Mouse (Mus musculus): ENCODE results near the gene Smcr8. TPM values are rescaled to one million over a fixed set of nuclear protein-coding genes. Genes with fewer than 3 reads are reported as not detected.

The Smcr8 gene
- polyA plus RNA-seq, 1 experiment from 2014 or later, result 10.2 TPM

DNA sequence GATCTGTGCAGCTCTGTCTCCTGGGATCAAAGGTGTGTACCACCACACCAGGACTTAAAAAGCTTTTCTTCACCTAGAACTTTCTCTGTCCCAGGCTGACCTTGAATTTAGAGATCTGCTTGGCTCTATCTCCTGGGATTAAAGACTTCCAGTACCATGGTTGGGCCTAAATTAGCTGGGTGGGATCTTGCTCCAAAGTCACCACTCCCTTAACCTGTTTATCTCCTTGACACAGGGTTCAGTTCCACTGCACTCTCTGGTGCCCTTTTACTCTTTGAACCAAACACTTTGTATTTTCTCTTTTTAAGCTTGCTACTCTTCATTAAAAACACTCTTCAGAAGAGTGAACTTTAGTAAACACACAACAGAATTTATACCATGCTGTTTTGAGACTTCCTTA is 39.9 kb upstream of the Smcr8 start:
- no peak for ATAC-seq (ENCODE audit: insufficient read depth, low FRiP score, low TSS enrichment)
- no peak overlapping the region for H3K9ac ChIP-seq (ENCODE audit: low read length)
- no peak overlapping the region for H3K4me3 ChIP-seq (ENCODE audit: low read depth, low read length)
- no peak for DNase-seq (ENCODE audit: low spot score)
- no peaks in the 10 kb centered on the region for H3K9me3 ChIP-seq (ENCODE audit: control insufficient read depth, low read length)
- no peaks in the 10 kb centered on the region for H3K27me3 ChIP-seq (ENCODE audit: control insufficient read depth, insufficient read depth, low read length)
- no peak overlapping the region for H3K27ac ChIP-seq (ENCODE audit: low read depth, low read length)
- H3K4me2 ChIP-seq (ENCODE audit: low read depth), result no peak overlapping the region
- H3K36me3 ChIP-seq (ENCODE audit: control insufficient read depth, insufficient read depth, low read length), result peaks cover 11% of the 10 kb centered on the region
- no peaks in the 10 kb centered on the region for H3K4me1 ChIP-seq (ENCODE audit: control insufficient read depth, insufficient read depth, low read length)

DNA sequence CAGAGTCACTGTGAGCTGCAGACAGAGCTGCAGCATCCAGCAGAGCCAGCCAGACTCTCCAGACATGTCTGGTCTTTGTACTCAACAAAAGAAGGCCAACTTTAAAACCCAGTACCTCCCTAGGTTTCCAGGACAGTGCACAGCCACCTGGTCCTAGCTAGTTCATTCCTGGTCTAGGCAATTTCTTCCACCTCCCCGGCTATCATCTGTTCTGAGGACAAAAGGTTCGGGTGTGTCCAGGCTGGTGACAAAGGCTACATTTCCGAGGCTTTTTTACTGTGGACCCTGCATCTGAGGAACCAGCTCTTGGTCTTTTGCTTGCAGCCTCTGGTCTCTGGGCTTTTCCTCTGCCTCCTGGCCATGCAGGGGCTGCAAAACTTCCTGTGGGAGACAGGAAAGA is 37.0 kb upstream of the Smcr8 start:
- Histone ChIP-seq H3K27me3 (ENCODE audit: control insufficient read depth, insufficient read depth, low read length) (no peaks in the 10 kb centered on the region), H3K9ac (ENCODE audit: low read length) (no peak overlapping the region), H3K4me2 (ENCODE audit: low read depth) (no peak overlapping the region), H3K4me3 (ENCODE audit: low read depth, low read length) (no peak overlapping the region), H3K4me1 (ENCODE audit: control insufficient read depth, insufficient read depth, low read length) (no peaks in the 10 kb centered on the region), H3K9me3 (ENCODE audit: control insufficient read depth, low read length) (no peaks in the 10 kb centered on the region), H3K36me3 (ENCODE audit: control insufficient read depth, insufficient read depth, low read length) (peaks cover 17% of the 10 kb centered on the region), H3K27ac (ENCODE audit: low read depth, low read length) (no peak overlapping the region)
- no peak for DNase-seq (ENCODE audit: low spot score)
- no peak for ATAC-seq (ENCODE audit: insufficient read depth, low FRiP score, low TSS enrichment)
- 82% methylated on average over 3 of the region's 3 CpGs for WGBS

- 97% methylated on average over 7 of the region's 7 CpGs for WGBS
- Histone ChIP-seq H3K4me1 (ENCODE audit: control insufficient read depth, insufficient read depth, low read length) (no peaks in the 10 kb centered on the region), H3K27ac (ENCODE audit: low read depth, low read length) (no peak overlapping the region), H3K27me3 (ENCODE audit: control insufficient read depth, insufficient read depth, low read length) (no peaks in the 10 kb centered on the region), H3K36me3 (ENCODE audit: control insufficient read depth, insufficient read depth, low read length) (peaks cover 17% of the 10 kb centered on the region), H3K9ac (ENCODE audit: low read length) (no peak overlapping the region), H3K4me3 (ENCODE audit: low read depth, low read length) (no peak overlapping the region), H3K4me2 (ENCODE audit: low read depth) (no peak overlapping the region), H3K9me3 (ENCODE audit: control insufficient read depth, low read length) (no peaks in the 10 kb centered on the region)
- ATAC-seq (ENCODE audit: insufficient read depth, low FRiP score, low TSS enrichment), result no peak
- no peak for DNase-seq (ENCODE audit: low spot score)
Measured at GRCm38 (mm10) chr11:60755570-60755969, 21.8 kb upstream of the Smcr8 start.

- H3K4me1 ChIP-seq (ENCODE audit: control insufficient read depth, insufficient read depth, low read length), result no peaks in the 10 kb centered on the region
- H3K27me3 ChIP-seq (ENCODE audit: control insufficient read depth, insufficient read depth, low read length), result no peaks in the 10 kb centered on the region
- no peak for ATAC-seq (ENCODE audit: insufficient read depth, low FRiP score, low TSS enrichment)
- no peak overlapping the region for H3K27ac ChIP-seq (ENCODE audit: low read depth, low read length)
- DNase-seq (ENCODE audit: low spot score), result no peak
- 91% methylated on average over 3 of the region's 3 CpGs for WGBS
- no peaks in the 10 kb centered on the region for H3K9me3 ChIP-seq (ENCODE audit: control insufficient read depth, low read length)
- H3K9ac ChIP-seq (ENCODE audit: low read length), result no peak overlapping the region
- no peak overlapping the region for H3K4me3 ChIP-seq (ENCODE audit: low read depth, low read length)
- no peak overlapping the region for H3K4me2 ChIP-seq (ENCODE audit: low read depth)
- peaks cover 2% of the 10 kb centered on the region; the same call in 1 of the 2 replicates for H3K36me3 ChIP-seq (ENCODE audit: control insufficient read depth, insufficient read depth, low read length)
Measured at GRCm38 (mm10) chr11:60761681-60762080, 15.6 kb upstream of the Smcr8 start.

DNA sequence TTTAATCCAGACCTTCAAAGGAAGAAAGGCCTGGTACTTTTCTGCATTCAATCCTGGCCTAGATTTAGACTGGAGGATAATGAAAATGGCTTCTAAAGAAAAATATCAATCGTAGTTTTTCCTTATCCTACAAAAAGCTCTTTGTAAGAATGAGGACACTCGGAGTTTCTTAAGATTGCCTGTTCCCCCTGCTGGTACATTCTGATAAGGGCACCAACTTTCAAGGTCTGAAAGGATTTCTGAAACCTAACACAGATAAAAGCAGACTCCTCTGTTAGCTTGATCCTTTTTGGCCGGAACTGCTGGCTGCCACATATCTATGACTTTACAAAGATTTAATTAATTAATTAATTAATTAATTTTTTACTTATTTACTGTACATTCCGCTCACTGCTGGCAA is 10.4 kb upstream of the Smcr8 start:
- H3K4me3 ChIP-seq (ENCODE audit: low read depth, low read length), result no peak overlapping the region
- no peaks in the 10 kb centered on the region for H3K4me1 ChIP-seq (ENCODE audit: control insufficient read depth, insufficient read depth, low read length)
- H3K36me3 ChIP-seq (ENCODE audit: control insufficient read depth, insufficient read depth, low read length), result no peaks in the 10 kb centered on the region; the same call in 1 of the 2 replicates
- no peak overlapping the region for H3K27ac ChIP-seq (ENCODE audit: low read depth, low read length)
- no peaks in the 10 kb centered on the region for H3K27me3 ChIP-seq (ENCODE audit: control insufficient read depth, insufficient read depth, low read length)
- no peak overlapping the region for H3K9ac ChIP-seq (ENCODE audit: low read length)
- ATAC-seq (ENCODE audit: insufficient read depth, low FRiP score, low TSS enrichment), result no peak
- WGBS, result 82% methylated on average over 4 of the region's 4 CpGs
- H3K9me3 ChIP-seq (ENCODE audit: control insufficient read depth, low read length), result no peaks in the 10 kb centered on the region
- DNase-seq (ENCODE audit: low spot score), result no peak
- no peak overlapping the region for H3K4me2 ChIP-seq (ENCODE audit: low read depth)

- Histone ChIP-seq H3K9ac (ENCODE audit: low read length) (no peak overlapping the region), H3K27ac (ENCODE audit: low read depth, low read length) (no peak overlapping the region), H3K9me3 (ENCODE audit: control insufficient read depth, low read length) (no peaks in the 10 kb centered on the region), H3K4me2 (ENCODE audit: low read depth) (no peak overlapping the region), H3K27me3 (ENCODE audit: control insufficient read depth, insufficient read depth, low read length) (no peaks in the 10 kb centered on the region), H3K4me1 (ENCODE audit: control insufficient read depth, insufficient read depth, low read length) (no peaks in the 10 kb centered on the region), H3K36me3 (ENCODE audit: control insufficient read depth, insufficient read depth, low read length) (no peaks in the 10 kb centered on the region), H3K4me3 (ENCODE audit: low read depth, low read length) (no peak overlapping the region)
- 85% methylated on average over 2 of the region's 2 CpGs for WGBS
- no peak for ATAC-seq (ENCODE audit: insufficient read depth, low FRiP score, low TSS enrichment)
- no peak for DNase-seq (ENCODE audit: low spot score)
Measured at GRCm38 (mm10) chr11:60769322-60769721, 8.0 kb upstream of the Smcr8 start.

DNA sequence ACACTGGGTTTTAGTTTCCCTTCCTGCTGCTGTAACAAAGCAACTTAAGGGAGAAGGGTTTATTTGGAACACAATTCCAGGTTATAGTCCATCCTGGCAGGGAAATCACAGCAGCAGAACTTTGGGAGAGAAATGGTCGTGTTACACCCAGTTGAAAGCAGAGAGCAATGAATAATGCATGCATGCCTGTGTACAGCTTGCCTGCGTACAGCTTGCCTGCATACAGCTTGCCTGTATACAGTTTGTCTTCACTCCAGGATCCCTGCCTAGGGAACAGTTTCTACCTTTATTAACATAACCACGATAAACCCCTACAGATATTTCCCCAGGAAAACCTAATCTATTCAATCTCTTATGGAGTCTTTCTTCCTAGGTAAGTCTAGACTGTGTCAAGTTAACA is 6.5 kb upstream of the Smcr8 start:
- Histone ChIP-seq H3K36me3 (ENCODE audit: control insufficient read depth, insufficient read depth, low read length) (no peaks in the 10 kb centered on the region), H3K4me2 (ENCODE audit: low read depth) (no peak overlapping the region), H3K9me3 (ENCODE audit: control insufficient read depth, low read length) (no peaks in the 10 kb centered on the region), H3K27me3 (ENCODE audit: control insufficient read depth, insufficient read depth, low read length) (no peaks in the 10 kb centered on the region), H3K9ac (ENCODE audit: low read length) (no peak overlapping the region), H3K4me1 (ENCODE audit: control insufficient read depth, insufficient read depth, low read length) (peaks cover 6% of the 10 kb centered on the region; the same call in 1 of the 2 replicates), H3K4me3 (ENCODE audit: low read depth, low read length) (no peak overlapping the region), H3K27ac (ENCODE audit: low read depth, low read length) (no peak overlapping the region)
- 79% methylated on average over 3 of the region's 3 CpGs for WGBS
- DNase-seq (ENCODE audit: low spot score) (no peak), ATAC-seq (ENCODE audit: insufficient read depth, low FRiP score, low TSS enrichment) (no peak)

GRCm38 (mm10) chr11:60772161-60772560 is 5.2 kb upstream of the Smcr8 start:
- Histone ChIP-seq H3K27me3 (ENCODE audit: control insufficient read depth, insufficient read depth, low read length) (no peaks in the 10 kb centered on the region), H3K4me2 (ENCODE audit: low read depth) (no peak overlapping the region), H3K4me3 (ENCODE audit: low read depth, low read length) (no peak overlapping the region), H3K9me3 (ENCODE audit: control insufficient read depth, low read length) (no peaks in the 10 kb centered on the region), H3K36me3 (ENCODE audit: control insufficient read depth, insufficient read depth, low read length) (no peaks in the 10 kb centered on the region), H3K27ac (ENCODE audit: low read depth, low read length) (no peak overlapping the region), H3K9ac (ENCODE audit: low read length) (no peak overlapping the region), H3K4me1 (ENCODE audit: control insufficient read depth, insufficient read depth, low read length) (peaks cover 11% of the 10 kb centered on the region; the same call in 1 of the 2 replicates)
- DNase-seq (ENCODE audit: low spot score), result no peak
- ATAC-seq (ENCODE audit: insufficient read depth, low FRiP score, low TSS enrichment), result no peak
- WGBS, result 84% methylated on average over 4 of the region's 4 CpGs

- H3K9me3 ChIP-seq (ENCODE audit: control insufficient read depth, low read length), result no peaks in the 10 kb centered on the region
- H3K36me3 ChIP-seq (ENCODE audit: control insufficient read depth, insufficient read depth, low read length), result 0 out of 2 replicates have a peak, but pooled peaks cover 2% of the 10 kb centered on the region
- 84% methylated on average over 3 of the region's 3 CpGs for WGBS
- no peaks in the 10 kb centered on the region for H3K27me3 ChIP-seq (ENCODE audit: control insufficient read depth, insufficient read depth, low read length)
- no peak overlapping the region for H3K4me2 ChIP-seq (ENCODE audit: low read depth)
- no peak for DNase-seq (ENCODE audit: low spot score)
- H3K9ac ChIP-seq (ENCODE audit: low read length), result no peak overlapping the region
- H3K4me3 ChIP-seq (ENCODE audit: low read depth, low read length), result no peak overlapping the region
- H3K4me1 ChIP-seq (ENCODE audit: control insufficient read depth, insufficient read depth, low read length), result peaks cover 16% of the 10 kb centered on the region
- ATAC-seq (ENCODE audit: insufficient read depth, low FRiP score, low TSS enrichment), result no peak
- H3K27ac ChIP-seq (ENCODE audit: low read depth, low read length), result no peak overlapping the region
Measured at GRCm38 (mm10) chr11:60774158-60774689, 3.1 kb upstream of the Smcr8 start.
